Mouse (Mus musculus) midbrain, embryonic 12.5 days (tissue): Measurements from ENCODE around the gene Col9a2. TPM values are rescaled to one million over a fixed set of nuclear protein-coding genes. Genes with fewer than 3 reads are reported as not detected.

Source experiments
- ATAC-seq: fragments of 200-750 bp; cut with Nextera tagmentation; 2 replicates; pipeline ENCODE4 v1.8.0; 2017; ENCODE audit warnings: low read depth, moderate TSS enrichment, moderate library complexity; ENCODE audit not compliant: low FRiP score
- H3K27ac ChIP-seq: fragments of 300-500 bp; sonication (generic); replicated peaks from 2 replicates; pipeline ENCODE4 v1.5.1; 2016; ENCODE audit warnings: mild to moderate bottlenecking
- H3K27me3 ChIP-seq: fragments of 300-500 bp; sonication (generic); 2 replicates; pipeline ENCODE4 v1.6.1; 2016; ENCODE audit warnings: mild to moderate bottlenecking
- H3K36me3 ChIP-seq: fragments of 300-500 bp; sonication (generic); 2 replicates; pipeline ENCODE4 v1.6.1; 2016
- H3K4me1 ChIP-seq: fragments of 300-500 bp; sonication (generic); 2 replicates; pipeline ENCODE4 v1.6.1; 2016
- H3K4me2 ChIP-seq: fragments of 300-500 bp; sonication (generic); replicated peaks from 2 replicates; pipeline ENCODE4 v1.6.1; 2016; ENCODE audit warnings: mild to moderate bottlenecking, moderate library complexity
- H3K4me3 ChIP-seq: fragments of 300-500 bp; sonication (generic); 2 replicates; pipeline ENCODE4 v1.5.1; 2016; ENCODE audit warnings: mild to moderate bottlenecking
- H3K9ac ChIP-seq: fragments of 300-500 bp; sonication (generic); replicated peaks from 2 replicates; pipeline ENCODE4 v1.6.1; 2016; ENCODE audit warnings: mild to moderate bottlenecking, moderate library complexity
- H3K9me3 ChIP-seq: fragments of 300-500 bp; sonication (generic); 2 replicates; pipeline ENCODE4 v1.6.1; 2016; ENCODE audit warnings: mild to moderate bottlenecking
- WGBS: fragments of 180-500 bp; shearing (Covaris S2); methylation state at CpG from one replicate; pipeline ENCODE4 v1.1.7; 2016; 5-methylcytosine and 5-hydroxymethylcytosine counted together
- polyA plus RNA-seq: library from polyadenylated mRNA; unstranded; fragments of >200 nt; fragmentation: Nextera tagmentation; extraction: Ambion mirVana; gene quantifications from 2 replicates; pipeline ENCODE4 v1.2.1, GENCODE M21; 2016

Gene Col9a2
- polyA plus RNA-seq, 1 experiment from 2014 or later = 17.9 TPM

GRCm38 (mm10) chr4:121103304-121103703 is 64.1 kb downstream of the Col9a2 start:
- H3K4me1 ChIP-seq = no peaks in the 10 kb centered on the region
- H3K9me3 ChIP-seq = no peaks in the 10 kb centered on the region
- H3K4me2 ChIP-seq = no peak overlapping the region
- no peaks in the 10 kb centered on the region for H3K36me3 ChIP-seq
- H3K27me3 ChIP-seq = no peaks in the 10 kb centered on the region
- no peak overlapping the region for H3K4me3 ChIP-seq
- no peak overlapping the region for H3K9ac ChIP-seq
- H3K27ac ChIP-seq = no peak overlapping the region
- no peak for ATAC-seq
- WGBS = 81% methylated on average over 4 of the region's 4 CpGs

Other genes starting within 250 kb of the Col9a2 start
- 100 and 108 TPM in 2 replicates for gene Nfyc, start 207.8 kb upstream of the Col9a2 start, polyA plus RNA-seq
- 6.9 and 9.1 TPM in 2 replicates for gene Rims3, start 184.6 kb upstream of the Col9a2 start, polyA plus RNA-seq
- gene Exo5, start 114.4 kb upstream of the Col9a2 start, polyA plus RNA-seq = 34.6 and 34.8 TPM in 2 replicates
- 11.2 and 12.2 TPM in 2 replicates for gene Zfp69, start 87.7 kb upstream of the Col9a2 start, polyA plus RNA-seq
- gene Smap2, start 22.1 kb upstream of the Col9a2 start, polyA plus RNA-seq = 30.7 and 34.0 TPM in 2 replicates
- 29.8 and 32.0 TPM in 2 replicates for gene Zmpste24, start 58.9 kb downstream of the Col9a2 start, polyA plus RNA-seq
- not detected in 2 replicates for gene Tmco2, start 69.8 kb downstream of the Col9a2 start, polyA plus RNA-seq
- gene Rlf, start 175.7 kb downstream of the Col9a2 start, polyA plus RNA-seq = 35.6 and 38.3 TPM in 2 replicates